Mouse (Mus musculus) large intestine, adult 2 months (tissue): ENCODE measurements around the gene Hoxa10. TPM values are rescaled to one million over a fixed set of nuclear protein-coding genes. Genes with fewer than 3 reads are reported as not detected.

Experiments used
- DNase-seq: peaks from one replicate; pipeline ENCODE4 v3.0.0-alpha.2; 2012; ENCODE audit warnings: low read depth, low spot score
- WGBS: fragments of 180-500 bp; shearing (Covaris S2); methylation state at CpG from one replicate; pipeline ENCODE4 v1.1.7; 2018; 5-methylcytosine and 5-hydroxymethylcytosine counted together
- polyA plus RNA-seq: library from polyadenylated mRNA; depleted of rRNA; stranded (reverse); fragments of >200 nt; gene quantifications from 2 replicates; pipeline ENCODE4 v1.2.3, GENCODE M21; 2012; rRNA removed

Gene Hoxa10
- 0.04 and 0.07 TPM in 2 replicates for polyA plus RNA-seq

GRCm38 (mm10) chr6:52240389-52241000 lies at the start of gene Hoxa10:
Gene Hoxa10, minus strand, starts transcription at chr6:52240854.
- DNase-seq: no peak
- 1% methylated on average over 35 of the region's 35 CpGs for WGBS

- 29% methylated on average over 12 of the region's 12 CpGs for WGBS
Observed at GRCm38 (mm10) chr6:52290186-52290585, 49.5 kb upstream of the Hoxa10 start.

GRCm38 (mm10) chr6:52283896-52284295 lies 43.2 kb upstream of the Hoxa10 start:
- whole genome bisulfite sequencing: 87% methylated on average over 5 of the region's 5 CpGs
- no peak for DNase-seq

More at GRCm38 (mm10) chr6:52290186-52290585, 49.5 kb upstream of the Hoxa10 start:
- DNase-seq: no peak

- DNase-seq: no peak
- WGBS: 56% methylated on average over 12 of the region's 12 CpGs
Observed at GRCm38 (mm10) chr6:52281084-52281483, 40.4 kb upstream of the Hoxa10 start.

- no peak for DNase-seq
- WGBS: 50% methylated on average over 5 of the region's 5 CpGs
Observed at GRCm38 (mm10) chr6:52276920-52277319, 36.3 kb upstream of the Hoxa10 start.

GRCm38 (mm10) chr6:52276382-52276781 lies 35.7 kb upstream of the Hoxa10 start:
- DNase-seq: no peak
- 46% methylated on average over 6 of the region's 6 CpGs for WGBS

- 41% methylated on average over 8 of the region's 8 CpGs for WGBS
- DNase-seq: no peak
Observed at GRCm38 (mm10) chr6:52275563-52276280, 35.1 kb upstream of the Hoxa10 start.

- 36% methylated on average over 11 of the region's 11 CpGs for WGBS
- DNase-seq: no peak
Observed at GRCm38 (mm10) chr6:52274576-52274975, 33.9 kb upstream of the Hoxa10 start.

GRCm38 (mm10) chr6:52273656-52274280 lies 33.1 kb upstream of the Hoxa10 start:
- no peak for DNase-seq

GRCm38 (mm10) chr6:52272766-52273655 lies 32.4 kb upstream of the Hoxa10 start:
- DNase-seq: no peak
- WGBS: 39% methylated on average over 22 of the region's 22 CpGs

More at GRCm38 (mm10) chr6:52273656-52274280, 33.1 kb upstream of the Hoxa10 start:
- 29% methylated on average over 22 of the region's 22 CpGs for WGBS

GRCm38 (mm10) chr6:52270494-52271480 lies 30.1 kb upstream of the Hoxa10 start:
- WGBS: 10% methylated on average over 23 of the region's 23 CpGs
- DNase-seq: peak; percentile 88

- 48% methylated on average over 3 of the region's 3 CpGs for WGBS
- DNase-seq: peak; percentile 32
Observed at GRCm38 (mm10) chr6:52268756-52269155, 28.1 kb upstream of the Hoxa10 start.

GRCm38 (mm10) chr6:52268341-52268740 lies 27.7 kb upstream of the Hoxa10 start:
- 45% methylated on average over 7 of the region's 7 CpGs for WGBS
- no peak for DNase-seq

- no peak for DNase-seq
- WGBS: 40% methylated on average over 3 of the region's 3 CpGs
Observed at GRCm38 (mm10) chr6:52267691-52268090, 27.0 kb upstream of the Hoxa10 start.

- 44% methylated on average over 5 of the region's 5 CpGs for WGBS
- no peak for DNase-seq
Observed at GRCm38 (mm10) chr6:52267221-52267620, 26.6 kb upstream of the Hoxa10 start.

GRCm38 (mm10) chr6:52266666-52266985 lies 26.0 kb upstream of the Hoxa10 start:
- 22% methylated on average over 9 of the region's 9 CpGs for WGBS
- DNase-seq: no peak

- 18% methylated on average over 19 of the region's 19 CpGs for WGBS
- DNase-seq: peak; percentile 10
Observed at GRCm38 (mm10) chr6:52265913-52266665, 25.4 kb upstream of the Hoxa10 start.

GRCm38 (mm10) chr6:52265306-52265912 lies 24.8 kb upstream of the Hoxa10 start:
- 14% methylated on average over 18 of the region's 18 CpGs for WGBS
- DNase-seq: peak; percentile 21
